18 mouse cellular contexts compared by ENCODE assay signal in the genomic region with DNA sequence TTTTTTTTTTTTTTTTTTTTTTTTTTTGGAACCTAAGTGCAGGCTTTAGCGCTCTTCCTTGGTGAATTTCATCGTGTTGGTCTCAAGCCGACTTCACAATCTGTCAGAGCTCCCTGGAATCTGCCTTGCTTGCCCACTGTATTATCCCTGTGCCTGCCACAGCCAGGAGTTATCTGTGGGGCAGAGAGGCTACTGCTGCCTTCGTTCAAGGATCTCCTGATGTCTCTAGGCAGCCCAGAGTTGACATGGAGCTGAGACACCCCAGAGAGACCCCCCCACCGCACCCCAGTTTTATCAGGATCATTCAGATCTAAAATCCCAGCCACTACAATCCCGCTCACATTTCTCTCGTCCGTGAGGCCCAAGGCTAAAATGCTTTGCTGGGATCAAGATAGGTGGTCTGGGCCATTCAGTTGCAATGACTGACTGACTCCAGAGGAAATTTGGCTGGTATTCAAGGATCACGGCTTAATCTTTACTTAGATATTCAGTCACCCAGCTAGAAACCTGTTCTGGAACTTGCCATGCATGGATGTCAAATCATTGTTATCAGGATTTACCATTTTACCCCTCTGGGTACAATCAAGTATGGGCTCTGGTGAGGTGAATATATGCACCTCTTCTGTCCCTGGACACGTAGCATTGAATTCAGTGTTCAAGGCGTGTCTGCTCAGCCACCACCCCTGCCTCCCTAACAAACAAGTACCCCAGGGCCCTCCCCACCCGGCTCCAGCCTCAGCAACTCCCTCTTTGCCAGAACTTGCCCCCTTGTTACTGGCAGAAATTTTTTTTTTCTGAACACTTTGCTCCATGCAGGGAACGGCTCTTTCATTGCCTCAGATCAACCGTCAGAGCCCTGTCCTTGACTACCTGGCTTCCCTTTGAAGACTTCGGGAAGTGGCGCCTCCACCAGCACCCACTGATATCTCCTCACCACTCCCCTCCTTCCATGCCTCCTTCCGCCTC. TPM values are rescaled to one million over a fixed set of nuclear protein-coding genes. Genes with fewer than 3 reads are reported as not detected.
DNase-seq lines count a peak whose midpoint lies in the region; ATAC-seq and TF ChIP-seq lines count a peak whose summit lies in the region.
"Had no signal": no experiment of that assay in that cellular context is flagged by ENCODE, and none has a peak within 500 bp of the region (broad histone marks: within the 10 kb centered on the region; RNA-seq: fewer than 3 reads in every experiment).

No protein-coding gene starts in this region.

- peaks cover 2% of the 10 kb centered on the region for H3K27me3 ChIP-seq in kidney, adult 2 months (replicated peaks; ENCODE audit: control insufficient read depth, insufficient read depth, low read length)
- no peaks in the 10 kb centered on the region for H3K27me3 ChIP-seq in kidney, embryonic 16.5 days (ENCODE audit: insufficient read depth, low read length)
- H3K27me3 ChIP-seq in forebrain, embryonic 13.5 days = peaks cover 40% of the 10 kb centered on the region
- H3K27me3 ChIP-seq: heart, embryonic 12.5 days had no signal

- H3K9me3 ChIP-seq in kidney, embryonic 16.5 days (ENCODE audit: low read length) = no peaks in the 10 kb centered on the region
- no peaks in the 10 kb centered on the region for H3K9me3 ChIP-seq in forebrain, embryonic 13.5 days (replicated peaks)
- H3K9me3 ChIP-seq: G1E; heart, embryonic 12.5 days; limb, embryonic 12.5 days; midbrain, embryonic 10.5 days had no signal

- no peak for ATAC-seq in kidney, embryonic 16.5 days (ENCODE audit: low FRiP score, low TSS enrichment)
- no peak for ATAC-seq in forebrain, embryonic 13.5 days
- ATAC-seq: hindbrain, postnatal 0 days had no signal

- peak; percentile 75 for DNase-seq in kidney, adult 2 months
- no peak for DNase-seq in kidney, postnatal 10 days
- peak; percentile 58 to 71 for DNase-seq in cerebellum, adult 18-20 months
- peak; percentile 78 for DNase-seq in cerebellum, adult 9-11 months
- DNase-seq in B cell, adult 2 months = no peak
- no peak for DNase-seq in retina, postnatal 1 day
- DNase-seq: adrenal gland, postnatal 10 days; heart, postnatal 4 days; spleen, adult 18-20 months; thymus, adult 2 months had no signal

- no peak overlapping the region for H3K9ac ChIP-seq in kidney, embryonic 16.5 days (replicated peaks; ENCODE audit: low read length)
- H3K9ac ChIP-seq in forebrain, embryonic 13.5 days = no peak overlapping the region
- H3K9ac ChIP-seq: heart, embryonic 12.5 days had no signal

- 0 out of 2 replicates have a peak overlapping the region, but pooled peaks have one; percentile 1 for H3K4me2 ChIP-seq in kidney, embryonic 16.5 days (replicated peaks; ENCODE audit: low read depth, low read length)
- no peak overlapping the region for H3K4me2 ChIP-seq in forebrain, embryonic 13.5 days
- H3K4me2 ChIP-seq: limb, embryonic 12.5 days had no signal

- no peaks in the 10 kb centered on the region for H3K4me1 ChIP-seq in kidney, adult 2 months (ENCODE audit: control insufficient read depth, insufficient read depth, low read length)
- peaks cover 43% of the 10 kb centered on the region for H3K4me1 ChIP-seq in kidney, embryonic 16.5 days (ENCODE audit: insufficient read depth, low read length)
- H3K4me1 ChIP-seq in forebrain, embryonic 13.5 days = peaks cover 33% of the 10 kb centered on the region

- no peaks in the 10 kb centered on the region for H3K36me3 ChIP-seq in kidney, adult 2 months (ENCODE audit: control insufficient read depth, insufficient read depth, low read length)
- H3K36me3 ChIP-seq in kidney, embryonic 16.5 days (ENCODE audit: insufficient read depth, low read length) = no peaks in the 10 kb centered on the region
- no peaks in the 10 kb centered on the region for H3K36me3 ChIP-seq in forebrain, embryonic 13.5 days (ENCODE audit: poor library complexity, severe bottlenecking)
- H3K36me3 ChIP-seq: G1E; heart, embryonic 12.5 days; limb, embryonic 12.5 days; midbrain, embryonic 10.5 days had no signal

- no peak for TF ChIP-seq POLR2A in kidney, adult 2 months (IDR thresholded peaks at IDR 0.05; ENCODE audit: low read depth, low read length)

- 36% methylated on average over 17 of the region's 17 CpGs for WGBS in kidney, adult 2 months
- 42% methylated on average over 17 of the region's 17 CpGs for WGBS in kidney, embryonic 16.5 days
- whole genome bisulfite sequencing in forebrain, embryonic 13.5 days = 48% methylated on average over 17 of the region's 17 CpGs

- no peak overlapping the region for H3K4me3 ChIP-seq in kidney, adult 2 months (ENCODE audit: insufficient read depth, low read depth, low read length)
- H3K4me3 ChIP-seq in kidney, embryonic 16.5 days (ENCODE audit: low read length) = no peak overlapping the region
- H3K4me3 ChIP-seq in forebrain, embryonic 13.5 days = no peak overlapping the region
- H3K4me3 ChIP-seq: heart, embryonic 12.5 days; limb, embryonic 12.5 days; midbrain, embryonic 10.5 days; myocyte had no signal

- peak overlapping the region; percentile 9; the same call in 1 of the 2 replicates for H3K27ac ChIP-seq in kidney, adult 2 months (ENCODE audit: insufficient read depth, low read depth, low read length)
- peak overlapping the region; percentile 91 for H3K27ac ChIP-seq in kidney, embryonic 16.5 days (ENCODE audit: low read length)
- no peak overlapping the region for H3K27ac ChIP-seq in forebrain, embryonic 13.5 days
- H3K27ac ChIP-seq: hindbrain, postnatal 0 days; limb, embryonic 12.5 days; midbrain, embryonic 10.5 days had no signal

- no peak for TF ChIP-seq CTCF in kidney, adult 2 months (conservative IDR thresholded peaks at IDR 0.05; ENCODE audit: insufficient read depth, insufficient read length, low read depth, low read length)

RNA-seq across cellular contexts. Expression of a gene that starts 1.8 kb away (rescaled TPM):
- polyA plus RNA-seq in kidney, adult 2 months (2012; rRNA removed) = 18.9 and 20.4 TPM in 2 replicates
- 5.3 and 5.8 TPM in 2 replicates for polyA plus RNA-seq in kidney, embryonic 16.5 days (2015; fragmentation: Nextera tagmentation; extraction: Ambion mirVana)
- 8.5 and 9.3 TPM in 2 replicates for polyA plus RNA-seq in forebrain, embryonic 13.5 days (2015; fragmentation: Nextera tagmentation; extraction: Ambion mirVana)

RNA-seq across cellular contexts. Expression of a gene that starts 19.2 kb away (rescaled TPM):
- 184 and 195 TPM in 2 replicates for polyA plus RNA-seq in kidney, adult 2 months (2012; rRNA removed)
- 208 and 213 TPM in 2 replicates for polyA plus RNA-seq in kidney, embryonic 16.5 days (2015; fragmentation: Nextera tagmentation; extraction: Ambion mirVana)
- polyA plus RNA-seq in forebrain, embryonic 13.5 days (2015; fragmentation: Nextera tagmentation; extraction: Ambion mirVana) = 49.5 and 53.9 TPM in 2 replicates

RNA-seq across cellular contexts. Expression of a gene that starts 20.6 kb away (rescaled TPM):
- 14.9 and 16.0 TPM in 2 replicates for polyA plus RNA-seq in kidney, adult 2 months (2012; rRNA removed)
- polyA plus RNA-seq in kidney, embryonic 16.5 days (2015; fragmentation: Nextera tagmentation; extraction: Ambion mirVana) = 10.2 and 10.8 TPM in 2 replicates
- 2.9 and 3.8 TPM in 2 replicates for polyA plus RNA-seq in forebrain, embryonic 13.5 days (2015; fragmentation: Nextera tagmentation; extraction: Ambion mirVana)

RNA-seq across cellular contexts. Expression of a gene that starts 41.6 kb away (rescaled TPM):
- 1,128 and 1,486 TPM in 2 replicates for polyA plus RNA-seq in kidney, adult 2 months (2012; rRNA removed)
- 337 and 360 TPM in 2 replicates for polyA plus RNA-seq in kidney, embryonic 16.5 days (2015; fragmentation: Nextera tagmentation; extraction: Ambion mirVana)
- 157 and 159 TPM in 2 replicates for polyA plus RNA-seq in forebrain, embryonic 13.5 days (2015; fragmentation: Nextera tagmentation; extraction: Ambion mirVana)

RNA-seq across cellular contexts. Expression of a gene that starts 56.1 kb away (rescaled TPM):
- 2.6 and 3.4 TPM in 2 replicates for polyA plus RNA-seq in kidney, adult 2 months (2012; rRNA removed)
- polyA plus RNA-seq in kidney, embryonic 16.5 days (2015; fragmentation: Nextera tagmentation; extraction: Ambion mirVana) = 3.3 and 3.9 TPM in 2 replicates
- polyA plus RNA-seq in forebrain, embryonic 13.5 days (2015; fragmentation: Nextera tagmentation; extraction: Ambion mirVana) = 93.9 and 94.8 TPM in 2 replicates
- polyA plus RNA-seq: G1E had no signal

Comparison
In these comparisons a context has a peak if more than half of its experiments do, and no peak if none do; other contexts are left out.
1. DNase-seq: peak in kidney, adult 2 months (single experiment), cerebellum, adult 18-20 months (2 of 2) and cerebellum, adult 9-11 months (single experiment); none in kidney, postnatal 10 days (single experiment), B cell, adult 2 months (0 of 2) and retina, postnatal 1 day (single experiment).